19 mouse cellular contexts compared by ENCODE assay signal in the genomic region with DNA sequence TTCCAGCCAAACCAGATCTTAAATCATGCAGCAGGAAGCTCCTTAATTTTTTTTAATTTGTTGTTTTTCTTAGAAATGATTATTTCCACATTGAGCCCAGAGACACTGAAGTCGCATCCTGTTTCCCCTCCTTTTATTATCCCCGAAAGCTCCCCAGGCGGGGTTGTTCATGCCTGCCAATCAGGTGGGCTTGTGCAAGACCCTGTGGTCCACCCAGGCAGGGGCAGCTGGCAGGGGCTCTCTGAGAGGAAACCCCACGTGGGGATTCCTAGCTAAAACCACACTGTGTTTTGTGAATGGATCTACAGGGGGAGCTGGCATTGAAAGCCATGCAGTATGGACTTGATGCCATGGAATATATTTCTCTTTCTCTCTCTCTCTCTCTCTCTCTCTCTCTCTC.
"Had no signal": no experiment of that assay in that cellular context is flagged by ENCODE, and none has a peak within 500 bp of the region (broad histone marks: within the 10 kb centered on the region; RNA-seq: fewer than 3 reads in every experiment).

No protein-coding gene starts in this region.

- ATAC-seq: intestine, embryonic 15.5 days; liver, postnatal 0 days; midbrain, embryonic 13.5 days; midbrain, embryonic 16.5 days had no signal

- H3K4me2 ChIP-seq: intestine, embryonic 15.5 days; limb, embryonic 12.5 days; limb, embryonic 15.5 days; liver, embryonic 11.5 days; midbrain, embryonic 13.5 days; neural tube, embryonic 13.5 days had no signal

- H3K4me1 ChIP-seq: intestine, embryonic 15.5 days had no signal

- H3K9me3 ChIP-seq: intestine, embryonic 15.5 days; limb, embryonic 12.5 days; limb, embryonic 15.5 days; midbrain, embryonic 13.5 days; neural tube, embryonic 13.5 days had no signal

- H3K27ac ChIP-seq: intestine, embryonic 15.5 days; left cerebral cortex, adult 2 months; limb, embryonic 12.5 days; limb, embryonic 15.5 days; liver, embryonic 14.5 days; midbrain, embryonic 13.5 days; neural tube, embryonic 13.5 days had no signal

- H3K36me3 ChIP-seq: intestine, embryonic 15.5 days; limb, embryonic 12.5 days; limb, embryonic 15.5 days; midbrain, embryonic 13.5 days; neural tube, embryonic 13.5 days had no signal

- H3K9ac ChIP-seq: intestine, embryonic 15.5 days; limb, embryonic 12.5 days; limb, embryonic 15.5 days; liver, embryonic 14.5 days; liver, postnatal 0 days; midbrain, embryonic 13.5 days; neural tube, embryonic 13.5 days had no signal

- DNase-seq: kidney, adult 11 months; kidney, postnatal 36 days; layer of hippocampus, postnatal 36 days; left cerebral cortex, postnatal 4 days; liver, postnatal 0 days; lung, postnatal 14 days; lung, postnatal 4 days; thymus, adult 18-20 months; thymus, postnatal 36 days had no signal

- H3K4me3 ChIP-seq: intestine, embryonic 15.5 days; left cerebral cortex, adult 2 months; limb, embryonic 12.5 days; limb, embryonic 15.5 days; midbrain, embryonic 13.5 days; myocyte; neural tube, embryonic 13.5 days had no signal
